Mouse (Mus musculus): ENCODE data around the gene Tnik. TPM values are rescaled to one million over a fixed set of nuclear protein-coding genes. Genes with fewer than 3 reads are reported as not detected.
A peak's percentile ranks its signal among the peaks of the same experiment; 100 is the strongest.

Tnik gene
- polyA plus RNA-seq, 1 experiment = 0.83 TPM

DNA sequence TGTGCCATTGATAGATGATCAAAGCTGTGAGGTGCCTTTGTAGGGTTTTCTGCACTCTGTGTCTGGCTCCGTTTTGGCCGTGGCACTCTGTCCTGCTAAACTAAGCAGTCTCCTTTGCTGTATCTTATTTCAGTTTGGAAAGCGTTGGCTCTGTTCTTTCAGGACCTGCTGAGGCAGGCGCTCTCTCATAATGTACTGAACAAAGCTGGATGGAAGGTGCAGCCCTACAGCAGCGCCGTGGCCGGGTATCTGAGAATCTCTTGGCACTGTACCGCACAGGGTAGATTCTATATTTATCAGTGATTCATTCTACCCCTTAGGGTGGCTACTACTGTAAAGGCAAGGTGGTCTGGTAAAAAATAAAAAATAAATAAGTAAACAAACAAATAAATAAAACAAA is 193.8 kb downstream of the Tnik start:
- Histone ChIP-seq H3K27me3 (replicated peaks; ENCODE audit: control insufficient read depth, insufficient read depth, low read length) (no peaks in the 10 kb centered on the region), H3K4me3 (ENCODE audit: insufficient read depth, low read depth, low read length) (no peak overlapping the region), H3K36me3 (ENCODE audit: control insufficient read depth, insufficient read depth, low read length) (no peaks in the 10 kb centered on the region), H3K4me1 (ENCODE audit: control insufficient read depth, insufficient read depth, low read length) (no peaks in the 10 kb centered on the region), H3K27ac (ENCODE audit: insufficient read depth, low read depth, low read length) (no peak overlapping the region)
- WGBS = 61% methylated on average over 8 of the region's 8 CpGs
- TF ChIP-seq POLR2A (IDR thresholded peaks at IDR 0.05; ENCODE audit: low read depth, low read length) = no peak
- TF ChIP-seq CTCF (conservative IDR thresholded peaks at IDR 0.05; ENCODE audit: insufficient read depth, insufficient read length, low read depth, low read length) = no peak
- DNase-seq = no peak

DNA sequence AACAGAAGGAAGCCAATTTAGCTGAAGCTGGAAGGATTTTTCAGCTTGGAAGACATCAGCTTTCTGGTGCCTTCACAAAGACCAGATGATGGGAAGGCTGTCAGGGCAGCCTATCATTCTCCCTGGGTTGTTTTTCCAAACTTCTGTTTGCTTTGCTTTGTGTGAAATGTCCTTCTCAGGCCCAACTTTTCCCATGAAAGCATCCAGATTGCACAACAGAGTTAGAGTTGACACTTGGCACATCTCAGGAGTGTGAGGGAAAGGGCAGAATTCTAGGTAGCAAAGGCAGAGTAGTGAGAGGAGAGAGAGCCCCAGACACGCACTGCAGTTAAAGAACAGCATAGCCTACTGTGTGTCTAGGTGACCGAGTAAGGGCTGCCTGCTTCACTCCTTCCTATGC is 194.5 kb downstream of the Tnik start:
- DNase-seq = no peak
- WGBS = 82% methylated on average over 2 of the region's 2 CpGs
- Histone ChIP-seq H3K27ac (ENCODE audit: insufficient read depth, low read depth, low read length) (no peak overlapping the region), H3K4me1 (ENCODE audit: control insufficient read depth, insufficient read depth, low read length) (no peaks in the 10 kb centered on the region), H3K4me3 (ENCODE audit: insufficient read depth, low read depth, low read length) (no peak overlapping the region), H3K36me3 (ENCODE audit: control insufficient read depth, insufficient read depth, low read length) (no peaks in the 10 kb centered on the region), H3K27me3 (replicated peaks; ENCODE audit: control insufficient read depth, insufficient read depth, low read length) (no peaks in the 10 kb centered on the region)
- TF ChIP-seq POLR2A (IDR thresholded peaks at IDR 0.05; ENCODE audit: low read depth, low read length) (no peak), CTCF (conservative IDR thresholded peaks at IDR 0.05; ENCODE audit: insufficient read depth, insufficient read length, low read depth, low read length) (no peak)

DNA sequence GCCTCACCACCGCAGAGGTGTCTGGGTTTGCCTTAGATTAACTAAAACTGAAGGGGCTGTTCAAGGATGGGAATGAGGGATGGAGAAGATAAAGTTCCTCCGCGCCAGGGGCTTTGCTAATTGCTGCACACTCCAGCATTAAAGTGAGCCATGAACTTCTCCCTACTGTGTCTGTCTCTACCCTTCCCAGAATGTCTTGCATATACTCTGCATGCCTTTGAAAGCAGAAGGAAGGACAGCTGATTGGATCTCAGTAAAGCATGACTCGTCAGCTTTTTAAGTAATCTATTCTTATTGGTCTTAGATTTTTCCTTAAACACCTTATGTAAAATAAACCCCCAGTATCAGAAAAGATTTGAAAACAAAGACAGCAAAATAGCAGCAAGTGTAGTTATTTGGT is 203.7 kb downstream of the Tnik start:
- Histone ChIP-seq H3K27ac (ENCODE audit: insufficient read depth, low read depth, low read length) (no peak overlapping the region), H3K4me1 (ENCODE audit: control insufficient read depth, insufficient read depth, low read length) (no peaks in the 10 kb centered on the region), H3K36me3 (ENCODE audit: control insufficient read depth, insufficient read depth, low read length) (no peaks in the 10 kb centered on the region), H3K27me3 (replicated peaks; ENCODE audit: control insufficient read depth, insufficient read depth, low read length) (no peaks in the 10 kb centered on the region), H3K4me3 (ENCODE audit: insufficient read depth, low read depth, low read length) (no peak overlapping the region)
- TF ChIP-seq POLR2A (IDR thresholded peaks at IDR 0.05; ENCODE audit: low read depth, low read length) (no peak), CTCF (conservative IDR thresholded peaks at IDR 0.05; ENCODE audit: insufficient read depth, insufficient read length, low read depth, low read length) (no peak)
- 95% methylated on average over 4 of the region's 4 CpGs for WGBS
- DNase-seq = no peak

DNA sequence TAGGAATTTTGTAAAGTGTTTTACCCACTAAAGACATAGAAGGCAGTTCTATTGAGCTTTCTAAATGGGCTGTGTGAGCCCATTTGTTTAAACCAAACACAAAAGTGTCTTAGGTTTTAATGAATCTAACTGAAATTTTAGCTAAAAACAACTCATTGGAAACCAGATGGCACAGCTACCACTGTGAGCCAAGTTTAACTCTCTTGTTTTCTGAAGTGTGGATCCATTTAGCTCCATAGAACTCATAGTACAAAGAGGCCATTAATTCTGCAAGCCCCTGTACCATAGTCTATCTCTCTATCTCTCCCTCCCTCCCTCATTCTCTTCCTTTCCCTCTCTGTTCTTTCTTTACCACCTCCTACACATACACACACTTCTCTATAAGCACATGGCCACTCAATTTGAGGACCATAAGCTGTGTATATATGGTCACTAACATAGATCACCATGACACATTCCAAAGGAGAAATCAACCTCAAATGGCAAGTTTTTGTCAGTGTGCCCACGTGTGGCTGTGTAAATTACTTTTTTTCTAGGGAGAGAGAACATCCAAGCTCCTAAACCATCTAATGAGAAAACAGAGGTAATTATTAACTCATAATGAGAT is 204.2 kb downstream of the Tnik start:
- H3K4me3 ChIP-seq (ENCODE audit: insufficient read depth, low read depth, low read length) = no peak overlapping the region
- WGBS = 20% methylated on average over 1 of the region's 1 CpGs
- H3K27ac ChIP-seq (ENCODE audit: insufficient read depth, low read depth, low read length) = no peak overlapping the region
- H3K36me3 ChIP-seq (ENCODE audit: control insufficient read depth, insufficient read depth, low read length) = no peaks in the 10 kb centered on the region
- no peaks in the 10 kb centered on the region for H3K4me1 ChIP-seq (ENCODE audit: control insufficient read depth, insufficient read depth, low read length)
- no peaks in the 10 kb centered on the region for H3K27me3 ChIP-seq (replicated peaks; ENCODE audit: control insufficient read depth, insufficient read depth, low read length)
- TF ChIP-seq POLR2A (IDR thresholded peaks at IDR 0.05; ENCODE audit: low read depth, low read length) (no peak), CTCF (conservative IDR thresholded peaks at IDR 0.05; ENCODE audit: insufficient read depth, insufficient read length, low read depth, low read length) (no peak)
- no peak for DNase-seq

DNA sequence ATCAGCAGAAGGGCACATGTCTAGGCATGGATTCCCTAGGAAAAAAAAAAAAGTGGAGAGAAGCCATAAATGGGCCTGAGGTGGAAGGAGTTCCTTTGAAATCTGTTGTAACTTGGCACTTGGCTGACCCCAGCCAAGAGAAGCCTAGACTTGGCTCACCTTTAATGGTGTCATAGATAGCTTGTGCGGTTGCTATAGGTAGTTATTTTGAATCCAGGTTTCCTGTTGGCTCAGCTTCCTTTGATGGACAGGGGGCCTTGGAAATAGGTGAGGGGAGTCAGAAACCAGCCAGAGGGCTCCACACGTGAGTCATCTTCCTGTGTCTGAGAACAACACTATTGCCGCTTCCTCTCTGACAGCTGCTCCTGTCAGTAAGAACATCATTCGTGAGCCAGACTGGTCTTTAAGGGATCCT is 204.9 kb downstream of the Tnik start:
- 62% methylated on average over 4 of the region's 4 CpGs for WGBS
- TF ChIP-seq CTCF (conservative IDR thresholded peaks at IDR 0.05; ENCODE audit: insufficient read depth, insufficient read length, low read depth, low read length) = no peak
- TF ChIP-seq POLR2A (IDR thresholded peaks at IDR 0.05; ENCODE audit: low read depth, low read length) = no peak
- H3K4me1 ChIP-seq (ENCODE audit: control insufficient read depth, insufficient read depth, low read length) = no peaks in the 10 kb centered on the region
- no peaks in the 10 kb centered on the region for H3K36me3 ChIP-seq (ENCODE audit: control insufficient read depth, insufficient read depth, low read length)
- no peaks in the 10 kb centered on the region for H3K27me3 ChIP-seq (replicated peaks; ENCODE audit: control insufficient read depth, insufficient read depth, low read length)
- peak; percentile 18 for DNase-seq
- no peak overlapping the region for H3K27ac ChIP-seq (ENCODE audit: insufficient read depth, low read depth, low read length)
- H3K4me3 ChIP-seq (ENCODE audit: insufficient read depth, low read depth, low read length) = no peak overlapping the region

DNA sequence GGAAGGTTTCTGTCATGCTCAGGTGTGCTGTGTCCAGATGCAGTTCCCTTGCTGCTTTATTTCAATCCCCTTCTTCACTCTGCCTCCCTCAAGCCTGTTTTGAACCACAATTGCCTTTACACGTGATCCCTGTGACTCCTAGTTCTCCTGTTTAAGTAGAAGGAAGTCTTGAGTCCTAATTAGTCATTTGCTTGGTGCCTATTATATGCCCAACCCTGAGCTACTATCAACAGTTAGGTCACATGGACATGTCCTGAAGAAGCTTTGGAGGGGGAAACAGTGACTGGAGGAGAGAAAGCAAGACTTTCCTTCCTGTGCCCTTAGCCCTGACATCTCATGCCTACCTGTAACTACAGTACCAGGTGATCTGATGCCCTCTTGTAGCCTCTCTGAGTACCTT is 210.4 kb downstream of the Tnik start:
- TF ChIP-seq POLR2A (IDR thresholded peaks at IDR 0.05; ENCODE audit: low read depth, low read length) (no peak), CTCF (conservative IDR thresholded peaks at IDR 0.05; ENCODE audit: insufficient read depth, insufficient read length, low read depth, low read length) (no peak)
- no peaks in the 10 kb centered on the region for H3K27me3 ChIP-seq (replicated peaks; ENCODE audit: control insufficient read depth, insufficient read depth, low read length)
- no peaks in the 10 kb centered on the region for H3K4me1 ChIP-seq (ENCODE audit: control insufficient read depth, insufficient read depth, low read length)
- no peak overlapping the region for H3K4me3 ChIP-seq (ENCODE audit: insufficient read depth, low read depth, low read length)
- H3K27ac ChIP-seq (ENCODE audit: insufficient read depth, low read depth, low read length) = no peak overlapping the region
- no peaks in the 10 kb centered on the region for H3K36me3 ChIP-seq (ENCODE audit: control insufficient read depth, insufficient read depth, low read length)
- WGBS = 57% methylated on average over 1 of the region's 1 CpGs
- DNase-seq = no peak

DNA sequence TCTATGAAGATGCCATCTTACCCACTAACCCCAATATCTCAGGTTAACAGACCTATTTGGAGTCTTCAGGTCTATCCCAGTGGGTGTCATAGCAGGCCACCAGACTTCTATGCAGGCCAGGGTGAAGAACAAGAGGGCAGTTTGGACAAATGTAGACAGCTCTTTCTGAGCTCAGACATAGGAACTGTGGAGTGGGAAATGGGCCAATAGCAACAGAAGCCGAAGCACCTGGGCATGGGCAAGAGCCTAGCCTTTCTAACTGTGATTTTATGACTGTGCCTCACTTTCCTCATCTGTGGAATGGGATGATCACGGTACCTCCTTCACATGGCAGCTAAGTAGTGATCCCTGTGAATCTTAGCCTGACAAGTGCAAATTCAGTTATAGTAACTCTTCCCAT is 214.4 kb downstream of the Tnik start:
- no peak for DNase-seq
- 95% methylated on average over 2 of the region's 2 CpGs for WGBS
- Histone ChIP-seq H3K27ac (ENCODE audit: insufficient read depth, low read depth, low read length) (no peak overlapping the region), H3K36me3 (ENCODE audit: control insufficient read depth, insufficient read depth, low read length) (no peaks in the 10 kb centered on the region), H3K27me3 (replicated peaks; ENCODE audit: control insufficient read depth, insufficient read depth, low read length) (no peaks in the 10 kb centered on the region), H3K4me3 (ENCODE audit: insufficient read depth, low read depth, low read length) (no peak overlapping the region), H3K4me1 (ENCODE audit: control insufficient read depth, insufficient read depth, low read length) (no peaks in the 10 kb centered on the region)
- TF ChIP-seq CTCF (conservative IDR thresholded peaks at IDR 0.05; ENCODE audit: insufficient read depth, insufficient read length, low read depth, low read length) (no peak), POLR2A (IDR thresholded peaks at IDR 0.05; ENCODE audit: low read depth, low read length) (no peak)

Data from kidney, adult 2 months (tissue).